Mouse (Mus musculus): ENCODE data around the gene 3110082I17Rik. TPM values are rescaled to one million over a fixed set of nuclear protein-coding genes. Genes with fewer than 3 reads are reported as not detected.

The 3110082I17Rik gene
- polyA plus RNA-seq, 1 experiment from 2014 or later = 19.5 TPM

DNA sequence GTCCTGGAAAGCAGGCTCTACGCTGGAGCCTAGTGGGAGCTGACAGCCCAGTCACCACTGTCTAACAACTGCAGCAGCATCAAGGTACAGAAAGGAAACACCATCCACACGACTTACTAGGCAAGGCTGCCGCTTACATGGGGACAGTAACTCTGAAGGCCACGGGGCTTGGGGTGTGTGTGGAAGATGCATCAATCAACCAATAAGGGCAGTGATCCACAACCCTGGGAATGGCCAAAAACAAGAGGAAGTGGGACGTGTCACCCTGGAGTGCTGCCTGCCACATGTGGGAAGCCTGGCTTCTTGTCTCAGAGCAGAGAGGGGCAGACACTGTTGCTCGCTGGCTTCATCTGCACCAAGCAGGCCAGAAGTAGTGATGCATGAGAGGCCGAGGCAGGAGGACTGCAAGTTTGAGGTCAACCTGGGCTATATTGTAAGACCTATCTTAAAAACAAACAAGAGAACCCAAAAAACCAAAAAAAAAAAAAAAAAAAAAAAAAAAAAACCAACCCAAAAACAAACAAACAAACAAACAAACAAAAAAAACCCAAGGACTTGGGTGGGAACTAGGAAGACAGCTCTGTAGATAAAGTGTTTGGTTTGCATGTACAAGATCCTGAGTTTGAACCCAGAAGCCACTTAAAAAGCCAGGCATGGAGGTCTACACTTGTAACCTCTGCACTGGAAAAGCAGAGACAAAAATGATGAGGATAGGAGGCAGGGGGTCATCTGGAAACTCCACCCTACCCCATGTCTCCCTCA is 27.4 kb downstream of the 3110082I17Rik start:
- H3K4me1 ChIP-seq (replicated peaks) = peaks cover 72% of the 10 kb centered on the region
- no peak for ATAC-seq
- H3K27me3 ChIP-seq = no peaks in the 10 kb centered on the region

DNA sequence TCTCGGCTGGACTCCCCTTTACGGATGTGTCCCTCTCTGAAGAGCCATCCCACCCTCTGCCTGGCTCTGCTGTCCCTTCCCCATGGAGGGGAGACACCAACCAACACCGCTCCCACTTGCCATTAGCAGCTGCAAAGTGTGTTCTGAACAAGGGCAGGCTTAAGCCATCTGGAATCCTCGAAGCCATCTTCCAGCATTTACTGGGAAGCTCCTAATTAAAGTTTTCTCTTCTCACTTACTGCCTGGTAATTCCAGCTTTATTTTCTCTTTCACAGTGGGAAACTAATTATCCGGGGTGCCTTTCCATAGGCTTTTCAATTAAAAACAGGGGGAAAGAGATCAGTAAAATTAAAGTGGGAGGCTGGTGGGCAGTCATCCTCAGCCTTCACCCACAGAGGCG is 28.0 kb downstream of the 3110082I17Rik start:
- H3K9me3 ChIP-seq = no peaks in the 10 kb centered on the region
- H3K4me3 ChIP-seq (replicated peaks) = no peak overlapping the region
- ATAC-seq = no peak
- no peak overlapping the region for H3K4me2 ChIP-seq (replicated peaks)
- H3K9ac ChIP-seq (replicated peaks) = no peak overlapping the region
- 34% methylated on average over 6 of the region's 6 CpGs for WGBS
- 0 out of 2 replicates have a peak, but pooled peaks cover 1% of the 10 kb centered on the region for H3K36me3 ChIP-seq
- H3K27me3 ChIP-seq = no peaks in the 10 kb centered on the region
- peak overlapping the region; percentile 47 for H3K27ac ChIP-seq
- peaks cover 72% of the 10 kb centered on the region for H3K4me1 ChIP-seq (replicated peaks)

More for the DNA sequence above, 27.4 kb downstream of the 3110082I17Rik start:
- H3K9ac ChIP-seq (replicated peaks) = no peak overlapping the region
- H3K27ac ChIP-seq = peak overlapping the region; percentile 47; the same call in 1 of the 2 replicates
- no peaks in the 10 kb centered on the region for H3K36me3 ChIP-seq
- no peak overlapping the region for H3K4me3 ChIP-seq (replicated peaks)
- no peaks in the 10 kb centered on the region for H3K9me3 ChIP-seq
- H3K4me2 ChIP-seq (replicated peaks) = no peak overlapping the region
- 57% methylated on average over 7 of the region's 7 CpGs for WGBS

DNA sequence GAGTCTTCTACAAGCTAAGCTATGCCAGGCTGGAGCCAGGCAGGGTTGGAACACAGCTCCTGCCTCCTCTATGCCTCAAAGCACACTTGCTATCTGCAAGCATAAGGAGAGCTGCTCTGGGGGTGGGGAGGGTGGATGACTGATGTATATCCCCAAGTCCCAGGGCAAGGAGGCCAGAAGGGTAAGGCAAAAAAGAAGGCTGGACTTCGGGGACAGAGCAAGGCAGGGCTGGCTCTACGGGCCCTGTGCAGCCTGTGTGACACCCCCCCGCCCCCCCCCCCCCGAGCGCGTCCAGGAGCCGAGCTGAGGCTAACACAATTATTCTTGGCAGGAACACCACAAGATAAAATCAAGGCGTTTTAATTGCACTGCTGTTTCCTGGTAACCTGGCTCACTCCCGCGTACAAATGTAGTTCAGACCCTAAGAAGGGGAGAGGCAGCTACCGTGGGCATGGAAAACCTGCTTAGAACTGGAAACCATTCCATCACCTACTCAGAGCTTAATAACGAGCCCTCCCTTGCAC is 30.4 kb downstream of the 3110082I17Rik start:
- Histone ChIP-seq H3K4me2 (replicated peaks) (no peak overlapping the region), H3K36me3 (0 out of 2 replicates have a peak, but pooled peaks cover 4% of the 10 kb centered on the region), H3K27me3 (no peaks in the 10 kb centered on the region), H3K4me1 (replicated peaks) (peaks cover 59% of the 10 kb centered on the region), H3K9me3 (no peaks in the 10 kb centered on the region), H3K27ac (peak overlapping the region; percentile 10; the same call in 1 of the 2 replicates), H3K4me3 (replicated peaks) (no peak overlapping the region), H3K9ac (replicated peaks) (0 out of 2 replicates have a peak overlapping the region, but pooled peaks have one; percentile 23)
- 42% methylated on average over 12 of the region's 12 CpGs for WGBS
- no peak for ATAC-seq

DNA sequence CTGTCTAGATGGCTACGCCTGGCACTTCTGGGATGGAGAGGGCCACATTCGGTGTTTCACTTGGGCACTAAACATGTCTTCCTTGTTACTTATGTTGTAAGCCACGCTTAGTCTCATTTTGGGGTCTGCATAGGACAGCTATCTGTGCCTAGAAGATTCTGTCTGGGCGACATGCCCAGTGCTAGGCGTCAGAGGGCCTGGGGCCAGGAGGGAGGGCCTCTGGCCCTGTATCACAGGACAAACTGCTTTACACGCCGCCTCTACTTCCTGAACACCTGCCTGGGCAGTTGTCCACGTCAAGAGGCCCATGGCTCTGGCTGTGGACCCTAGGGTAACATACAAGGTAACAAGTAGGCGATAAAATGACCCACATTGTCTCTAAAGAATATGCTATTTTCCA is 32.3 kb downstream of the 3110082I17Rik start:
- ATAC-seq = no peak
- 0 out of 2 replicates have a peak, but pooled peaks cover 4% of the 10 kb centered on the region for H3K36me3 ChIP-seq
- no peaks in the 10 kb centered on the region for H3K27me3 ChIP-seq
- H3K4me1 ChIP-seq (replicated peaks) = peaks cover 56% of the 10 kb centered on the region
- H3K4me3 ChIP-seq (replicated peaks) = no peak overlapping the region
- 85% methylated on average over 9 of the region's 9 CpGs for WGBS
- H3K4me2 ChIP-seq (replicated peaks) = no peak overlapping the region
- no peak overlapping the region for H3K27ac ChIP-seq
- no peaks in the 10 kb centered on the region for H3K9me3 ChIP-seq
- 0 out of 2 replicates have a peak overlapping the region, but pooled peaks have one; percentile 6 for H3K9ac ChIP-seq (replicated peaks)

DNA sequence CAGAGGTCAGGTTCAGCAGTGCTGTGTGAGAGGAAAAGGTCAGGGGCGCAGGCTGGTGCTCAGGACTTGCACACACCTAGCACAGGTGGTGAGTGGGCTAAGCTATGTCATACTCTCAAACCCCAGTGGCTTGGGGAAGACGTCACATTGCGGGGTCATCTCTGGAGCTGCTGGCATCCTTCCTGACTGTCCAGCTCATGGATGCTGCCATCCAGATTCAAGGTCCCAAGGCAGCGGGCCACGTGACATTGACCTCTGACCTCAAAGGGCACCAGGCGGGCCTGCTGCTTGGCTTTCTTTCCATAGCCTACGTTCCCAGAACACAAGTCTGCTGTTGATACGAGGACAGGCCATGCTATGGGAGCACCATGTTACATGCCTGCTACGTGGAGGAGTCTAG is 33.3 kb downstream of the 3110082I17Rik start:
- H3K27ac ChIP-seq = no peak overlapping the region

DNA sequence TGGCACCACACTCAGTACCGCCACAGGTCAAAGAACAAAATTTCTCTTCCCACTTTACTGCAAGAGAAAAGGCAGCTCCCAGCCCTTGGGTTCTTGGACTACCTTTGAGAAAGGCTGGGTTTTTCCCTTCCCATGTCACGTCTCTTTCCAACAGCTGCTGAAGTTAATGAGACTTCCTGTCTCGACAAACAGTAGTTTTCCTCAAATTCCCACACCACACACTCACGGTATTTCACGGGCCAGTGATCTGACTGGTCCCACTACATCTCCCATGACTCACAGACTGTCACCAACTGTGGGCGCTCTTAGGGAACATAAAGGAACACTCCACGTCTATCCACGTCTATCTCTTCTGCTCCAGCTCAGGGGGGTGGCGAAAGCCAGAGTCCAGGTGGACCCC is 35.1 kb downstream of the 3110082I17Rik start:
- Histone ChIP-seq H3K27ac (no peak overlapping the region), H3K9ac (replicated peaks) (no peak overlapping the region), H3K36me3 (0 out of 2 replicates have a peak, but pooled peaks cover 4% of the 10 kb centered on the region), H3K9me3 (no peaks in the 10 kb centered on the region), H3K4me2 (replicated peaks) (no peak overlapping the region), H3K4me3 (replicated peaks) (no peak overlapping the region), H3K27me3 (no peaks in the 10 kb centered on the region), H3K4me1 (replicated peaks) (peaks cover 42% of the 10 kb centered on the region)
- WGBS = 88% methylated on average over 9 of the region's 9 CpGs
- ATAC-seq = no peak

More for the DNA sequence above, 33.3 kb downstream of the 3110082I17Rik start:
- no peak overlapping the region for H3K4me3 ChIP-seq (replicated peaks)
- WGBS = 91% methylated on average over 9 of the region's 9 CpGs
- H3K4me2 ChIP-seq (replicated peaks) = no peak overlapping the region
- H3K4me1 ChIP-seq (replicated peaks) = peaks cover 56% of the 10 kb centered on the region
- no peak for ATAC-seq
- 0 out of 2 replicates have a peak, but pooled peaks cover 4% of the 10 kb centered on the region for H3K36me3 ChIP-seq
- no peaks in the 10 kb centered on the region for H3K27me3 ChIP-seq
- no peak overlapping the region for H3K9ac ChIP-seq (replicated peaks)
- H3K9me3 ChIP-seq = no peaks in the 10 kb centered on the region

DNA sequence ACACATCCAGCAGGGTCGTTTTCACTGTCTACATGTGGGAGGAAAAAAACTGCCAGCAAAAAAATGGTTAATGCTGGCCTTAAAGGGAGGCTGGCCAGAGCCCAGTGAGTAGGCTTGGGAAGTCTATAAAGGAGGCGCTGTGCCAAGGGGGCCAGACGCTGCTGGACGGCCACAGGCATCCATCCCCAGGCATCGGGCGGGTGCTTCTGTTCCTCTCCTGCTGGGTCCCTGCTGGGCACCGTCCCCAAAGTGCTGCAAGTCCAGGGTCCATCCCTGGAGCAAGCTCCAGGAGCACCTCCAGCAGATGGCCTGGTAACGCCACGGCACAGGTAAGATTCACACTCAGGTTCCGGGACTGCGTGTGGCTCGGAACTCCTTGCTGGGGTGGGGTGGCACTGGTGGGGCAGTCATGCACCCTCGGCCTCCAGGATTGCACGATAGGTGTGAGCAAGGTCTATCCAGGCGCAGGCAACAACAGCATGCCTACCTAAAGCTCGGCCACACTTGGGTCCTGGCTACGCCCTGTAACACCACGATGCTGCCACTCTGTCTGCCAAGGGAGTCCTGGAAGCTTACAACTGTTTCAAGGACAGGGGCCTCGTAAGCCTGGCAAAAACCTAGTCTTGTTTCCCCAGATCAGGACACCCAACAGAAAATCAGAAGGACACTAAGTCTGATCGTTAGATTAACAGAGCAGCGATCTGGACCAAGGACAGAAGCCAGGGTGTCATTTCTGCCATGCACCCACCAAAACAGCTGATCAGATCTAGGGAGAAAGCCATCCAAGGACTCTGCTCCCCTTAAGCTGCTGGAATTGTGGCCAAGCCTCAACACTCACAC is 37.1 kb downstream of the 3110082I17Rik start, which contains the start of gene Gper1:
Gene Gper1, plus strand, starts transcription at position 126 of the 840 bp plus-strand sequence.
- H3K9me3 ChIP-seq = no peaks in the 10 kb centered on the region
- peaks cover 44% of the 10 kb centered on the region for H3K4me1 ChIP-seq (replicated peaks)
- H3K4me2 ChIP-seq (replicated peaks) = peak within 1 kb of the TSS; percentile 36
- peak within 1 kb of the TSS; percentile 19; the same call in 1 of the 2 replicates for H3K27ac ChIP-seq
- H3K9ac ChIP-seq (replicated peaks) = peak within 1 kb of the TSS; percentile 56
- WGBS = 55% methylated on average over 21 of the region's 21 CpGs
- H3K27me3 ChIP-seq = no peaks in the 10 kb centered on the region
- peak; percentile 55; the same call in 1 of the 2 replicates for ATAC-seq
- H3K36me3 ChIP-seq = 0 out of 2 replicates have a peak, but pooled peaks cover 4% of the 10 kb centered on the region
- H3K4me3 ChIP-seq (replicated peaks) = peak within 1 kb of the TSS; percentile 22

DNA sequence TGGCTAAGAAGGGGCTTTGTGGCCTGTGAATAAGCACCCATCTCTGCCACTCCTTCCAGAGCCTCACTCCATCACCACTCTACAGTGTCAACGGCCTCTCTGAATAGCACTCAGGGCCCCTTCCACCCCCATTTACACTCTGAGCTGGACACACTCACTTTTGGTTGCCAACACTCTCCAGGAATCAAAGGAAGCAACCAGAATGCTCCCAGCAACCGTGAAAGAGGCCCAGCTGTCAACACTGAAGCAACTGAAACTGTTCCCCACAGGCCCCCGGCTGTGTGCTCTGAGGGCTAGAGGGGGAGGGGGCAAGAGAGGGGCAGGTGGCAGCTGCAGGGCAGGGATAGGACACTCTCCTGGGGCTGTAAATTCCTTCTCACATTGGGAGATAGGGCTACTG is 41.7 kb downstream of the 3110082I17Rik start:
- Histone ChIP-seq H3K9ac (replicated peaks) (peak overlapping the region; percentile 40; the same call in 1 of the 2 replicates), H3K27me3 (no peaks in the 10 kb centered on the region), H3K36me3 (peaks cover 8% of the 10 kb centered on the region), H3K4me1 (replicated peaks) (peaks cover 44% of the 10 kb centered on the region), H3K4me2 (replicated peaks) (no peak overlapping the region; the same call in 1 of the 2 replicates), H3K4me3 (replicated peaks) (no peak overlapping the region), H3K9me3 (no peaks in the 10 kb centered on the region), H3K27ac (peak overlapping the region; percentile 86)
- ATAC-seq = peak; percentile 79
- WGBS = 10% methylated on average over 3 of the region's 3 CpGs

DNA sequence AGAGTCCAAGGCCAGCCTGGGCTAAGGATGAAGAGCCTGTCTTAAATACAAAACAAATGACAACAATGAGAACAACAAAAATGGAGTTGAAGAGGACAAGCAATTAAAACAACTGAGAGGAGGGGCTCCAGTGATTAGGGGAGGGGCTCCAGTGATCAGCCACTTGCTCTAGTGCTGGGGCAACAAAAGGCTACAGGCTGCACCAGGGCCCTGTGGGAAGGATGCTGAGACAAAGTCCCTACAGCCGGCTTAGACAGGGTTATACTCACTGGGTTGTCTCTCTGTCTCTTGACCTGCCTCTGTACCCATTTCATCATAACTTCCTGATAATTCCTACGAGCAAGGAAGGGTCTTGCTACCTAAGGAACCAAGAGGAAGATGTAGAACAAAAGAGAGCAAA is 42.2 kb downstream of the 3110082I17Rik start:
- no peaks in the 10 kb centered on the region for H3K27me3 ChIP-seq
- no peaks in the 10 kb centered on the region for H3K9me3 ChIP-seq
- H3K36me3 ChIP-seq = peaks cover 8% of the 10 kb centered on the region
- H3K27ac ChIP-seq = peak overlapping the region; percentile 86
- H3K4me1 ChIP-seq (replicated peaks) = peaks cover 38% of the 10 kb centered on the region
- 46% methylated on average over 2 of the region's 2 CpGs for WGBS
- H3K4me3 ChIP-seq (replicated peaks) = no peak overlapping the region
- no peak overlapping the region for H3K4me2 ChIP-seq (replicated peaks)
- no peak overlapping the region; the same call in 1 of the 2 replicates for H3K9ac ChIP-seq (replicated peaks)
- peak; percentile 55; the same call in 1 of the 2 replicates for ATAC-seq

DNA sequence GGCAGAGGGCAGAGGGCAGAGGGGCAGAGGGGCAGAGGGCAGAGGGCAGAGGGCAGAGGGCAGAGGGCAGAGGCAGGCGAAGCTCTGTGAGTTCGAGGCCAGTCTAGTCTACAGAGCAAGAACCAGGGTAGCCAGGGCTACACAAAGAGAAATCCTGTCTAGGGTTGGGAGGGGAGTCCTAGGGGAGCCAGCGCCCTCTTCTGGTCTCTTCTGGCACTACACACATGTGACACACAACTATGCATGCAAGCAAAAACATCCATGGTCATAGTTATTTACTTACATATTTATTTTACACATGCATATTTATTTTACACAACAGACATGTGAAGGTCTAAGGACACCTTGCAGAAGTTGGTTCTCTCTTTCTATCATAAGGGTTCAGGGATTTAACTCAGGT is 42.8 kb downstream of the 3110082I17Rik start:
- Histone ChIP-seq H3K4me2 (replicated peaks) (no peak overlapping the region), H3K27ac (no peak overlapping the region), H3K27me3 (no peaks in the 10 kb centered on the region), H3K9me3 (no peaks in the 10 kb centered on the region), H3K9ac (replicated peaks) (no peak overlapping the region), H3K4me3 (replicated peaks) (no peak overlapping the region), H3K4me1 (replicated peaks) (peaks cover 32% of the 10 kb centered on the region), H3K36me3 (peaks cover 8% of the 10 kb centered on the region)
- ATAC-seq = no peak
- WGBS = 91% methylated on average over 3 of the region's 3 CpGs

DNA sequence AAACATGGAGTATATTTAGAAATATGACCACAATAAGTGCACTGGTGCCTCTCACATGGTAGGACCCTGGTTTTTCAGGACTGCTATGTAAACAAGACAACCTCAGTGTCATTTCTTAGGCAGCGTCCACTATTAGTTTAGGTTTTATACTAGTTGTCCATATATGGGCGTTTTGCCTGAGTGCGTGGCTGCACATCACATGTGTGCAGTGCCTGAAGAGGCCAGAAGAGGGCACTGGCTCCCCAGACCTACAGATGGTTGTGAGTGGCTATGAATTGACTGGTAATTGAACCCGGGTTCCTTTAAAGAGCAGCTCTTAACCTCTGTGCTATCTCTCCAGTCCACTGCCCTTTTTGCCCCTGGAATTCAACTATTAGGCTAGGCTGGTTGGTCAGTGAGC is 43.4 kb downstream of the 3110082I17Rik start:
- H3K27ac ChIP-seq = no peak overlapping the region
- WGBS = 93% methylated on average over 4 of the region's 4 CpGs
- no peak for ATAC-seq
- no peaks in the 10 kb centered on the region for H3K27me3 ChIP-seq
- no peak overlapping the region for H3K9ac ChIP-seq (replicated peaks)
- H3K4me2 ChIP-seq (replicated peaks) = no peak overlapping the region
- H3K4me1 ChIP-seq (replicated peaks) = peaks cover 28% of the 10 kb centered on the region
- H3K9me3 ChIP-seq = no peaks in the 10 kb centered on the region
- no peak overlapping the region for H3K4me3 ChIP-seq (replicated peaks)
- peaks cover 8% of the 10 kb centered on the region for H3K36me3 ChIP-seq
